Mouse (Mus musculus): ENCODE results near the gene Iqcn. TPM values are rescaled to one million over a fixed set of nuclear protein-coding genes. Genes with fewer than 3 reads are reported as not detected.

The Iqcn gene
- polyA plus RNA-seq, 1 experiment = 0.01 TPM

DNA sequence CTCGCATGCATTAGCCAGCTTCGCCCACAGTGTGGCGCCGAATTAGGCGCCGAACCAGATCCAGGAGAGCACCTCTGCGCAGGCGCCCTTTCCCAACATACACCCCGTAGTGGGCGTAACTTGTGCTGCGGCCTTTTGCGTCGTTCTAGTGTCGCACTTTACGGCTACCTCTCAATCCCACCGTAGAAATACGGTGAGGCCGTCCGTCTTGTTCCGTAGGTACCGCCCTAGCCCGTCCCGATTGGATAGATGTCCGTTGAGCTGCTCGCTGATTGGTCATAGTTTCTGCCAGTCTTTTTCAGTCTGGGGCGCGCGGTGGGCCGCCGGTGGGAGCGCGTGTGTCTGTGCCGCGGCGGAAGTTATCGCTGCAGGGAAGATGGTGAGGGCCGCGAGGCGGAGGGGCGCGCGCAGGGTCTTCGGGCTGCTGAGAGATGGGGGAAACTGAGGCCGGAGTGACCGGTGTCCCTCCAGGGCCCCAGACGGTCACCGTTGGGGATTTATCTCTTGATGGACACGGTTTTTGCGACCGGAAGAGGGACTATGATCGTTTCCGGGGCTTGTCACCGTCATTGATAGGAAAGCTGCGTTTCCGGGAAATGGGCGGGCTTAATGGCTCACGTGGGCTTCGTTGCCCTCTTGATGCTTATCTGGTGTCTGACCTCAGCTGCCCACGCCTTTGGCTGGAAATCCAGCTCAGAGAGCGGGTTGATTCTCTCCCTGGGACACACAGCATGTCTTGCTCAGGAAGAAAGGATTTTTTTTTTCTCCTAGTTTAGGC lies 30.0 kb upstream of the Iqcn start, which contains the start of gene Lsm4:
Lsm4 (plus strand) TSS at position 170 of the 778 bp plus-strand sequence.
- H3K27me3 ChIP-seq (ENCODE audit: control insufficient read depth, insufficient read depth, insufficient read length) = no peaks in the 10 kb centered on the region
- H3K36me3 ChIP-seq (ENCODE audit: control insufficient read depth, insufficient read depth) = peaks cover 13% of the 10 kb centered on the region
- TF ChIP-seq MYOD1 (IDR thresholded peaks at IDR 0.05; ENCODE audit: control insufficient read depth, insufficient read length, low read depth) (no peak), MYOG (IDR thresholded peaks at IDR 0.05; ENCODE audit: control insufficient read depth, extremely low read depth, insufficient read length) (no peak), CEBPB (IDR thresholded peaks at IDR 0.05; ENCODE audit: low read depth) (no peak), USF1 (IDR thresholded peaks at IDR 0.05; ENCODE audit: low read depth) (peak; percentile 98), CTCF (IDR thresholded peaks at IDR 0.05; ENCODE audit: control insufficient read depth, insufficient read depth, insufficient read length) (peak; percentile 72), FOSL1 (IDR thresholded peaks at IDR 0.05; ENCODE audit: insufficient read depth, low read length, poor library complexity, severe bottlenecking) (no peak), MAX (IDR thresholded peaks at IDR 0.05) (peak; percentile 72)
- H3K79me3 ChIP-seq (ENCODE audit: low read depth) = peaks cover 19% of the 10 kb centered on the region
- H3K4me3 ChIP-seq (ENCODE audit: insufficient read depth, poor library complexity, severe bottlenecking) = peak within 1 kb of the TSS; percentile 44
- H3ac ChIP-seq (ENCODE audit: control insufficient read depth, insufficient read length, low read depth) = peak within 1 kb of the TSS; percentile 79
- peaks cover 31% of the 10 kb centered on the region for H3K79me2 ChIP-seq (ENCODE audit: control insufficient read depth, insufficient read depth)

DNA sequence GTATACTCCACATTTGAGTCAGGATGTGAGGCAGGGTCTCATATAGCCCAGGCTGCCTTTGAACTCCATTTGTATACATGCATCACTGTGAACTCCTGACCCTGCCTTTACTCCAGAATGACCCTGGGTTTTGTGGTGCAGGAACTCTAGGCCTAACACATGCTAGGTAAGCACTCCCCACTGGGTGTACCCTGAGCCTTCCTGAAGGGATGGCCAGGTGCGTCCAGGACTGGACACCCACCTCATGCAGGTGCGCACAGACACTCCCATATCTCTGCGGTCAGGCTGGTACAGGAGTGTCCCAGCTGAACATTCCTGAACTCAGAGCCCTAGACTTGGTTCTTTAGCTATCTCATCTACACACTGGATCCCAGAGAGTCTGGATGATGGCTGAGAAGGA lies 29.1 kb upstream of the Iqcn start:
- no peaks in the 10 kb centered on the region for H3K27me3 ChIP-seq (ENCODE audit: control insufficient read depth, insufficient read depth, insufficient read length)
- peak overlapping the region; percentile 79 for H3ac ChIP-seq (ENCODE audit: control insufficient read depth, insufficient read length, low read depth)
- peaks cover 22% of the 10 kb centered on the region for H3K36me3 ChIP-seq (ENCODE audit: control insufficient read depth, insufficient read depth)
- H3K79me3 ChIP-seq (ENCODE audit: low read depth) = peaks cover 19% of the 10 kb centered on the region
- H3K4me3 ChIP-seq (ENCODE audit: insufficient read depth, poor library complexity, severe bottlenecking) = peak overlapping the region; percentile 44
- TF ChIP-seq MYOD1 (IDR thresholded peaks at IDR 0.05; ENCODE audit: control insufficient read depth, insufficient read length, low read depth) (no peak), USF1 (IDR thresholded peaks at IDR 0.05; ENCODE audit: low read depth) (no peak), MAX (IDR thresholded peaks at IDR 0.05) (no peak), CTCF (IDR thresholded peaks at IDR 0.05; ENCODE audit: control insufficient read depth, insufficient read depth, insufficient read length) (no peak), CEBPB (IDR thresholded peaks at IDR 0.05; ENCODE audit: low read depth) (no peak), FOSL1 (IDR thresholded peaks at IDR 0.05; ENCODE audit: insufficient read depth, low read length, poor library complexity, severe bottlenecking) (no peak), MYOG (IDR thresholded peaks at IDR 0.05; ENCODE audit: control insufficient read depth, extremely low read depth, insufficient read length) (no peak)
- H3K79me2 ChIP-seq (ENCODE audit: control insufficient read depth, insufficient read depth) = peaks cover 31% of the 10 kb centered on the region

DNA sequence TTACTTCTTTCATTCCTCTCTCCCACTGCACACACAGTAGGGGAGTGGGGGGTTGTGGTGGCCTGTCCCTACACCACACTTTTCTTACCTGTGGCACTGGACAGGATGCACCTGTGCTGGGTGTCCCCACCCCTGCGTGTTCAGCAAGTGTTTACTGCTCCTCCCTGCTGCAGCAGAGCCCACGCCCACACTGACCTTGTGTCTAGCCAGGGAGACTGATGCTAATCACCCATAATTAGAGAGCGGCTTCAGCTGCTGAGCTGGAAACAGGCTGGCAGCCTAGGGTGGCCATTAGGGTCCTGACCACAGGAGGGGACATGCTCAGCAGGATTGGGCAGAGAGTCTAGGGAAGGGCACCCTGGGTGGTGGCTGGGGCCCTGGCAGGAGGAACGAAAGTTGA lies 28.5 kb upstream of the Iqcn start:
- H3K79me2 ChIP-seq (ENCODE audit: control insufficient read depth, insufficient read depth) = peaks cover 31% of the 10 kb centered on the region
- H3K79me3 ChIP-seq (ENCODE audit: low read depth) = peaks cover 19% of the 10 kb centered on the region
- peak overlapping the region; percentile 10 for H3ac ChIP-seq (ENCODE audit: control insufficient read depth, insufficient read length, low read depth)
- TF ChIP-seq MAX (IDR thresholded peaks at IDR 0.05) (no peak), MYOG (IDR thresholded peaks at IDR 0.05; ENCODE audit: control insufficient read depth, extremely low read depth, insufficient read length) (no peak), FOSL1 (IDR thresholded peaks at IDR 0.05; ENCODE audit: insufficient read depth, low read length, poor library complexity, severe bottlenecking) (no peak), CTCF (IDR thresholded peaks at IDR 0.05; ENCODE audit: control insufficient read depth, insufficient read depth, insufficient read length) (no peak), MYOD1 (IDR thresholded peaks at IDR 0.05; ENCODE audit: control insufficient read depth, insufficient read length, low read depth) (no peak), CEBPB (IDR thresholded peaks at IDR 0.05; ENCODE audit: low read depth) (no peak), USF1 (IDR thresholded peaks at IDR 0.05; ENCODE audit: low read depth) (no peak)
- no peaks in the 10 kb centered on the region for H3K27me3 ChIP-seq (ENCODE audit: control insufficient read depth, insufficient read depth, insufficient read length)
- H3K36me3 ChIP-seq (ENCODE audit: control insufficient read depth, insufficient read depth) = peaks cover 28% of the 10 kb centered on the region
- H3K4me3 ChIP-seq (ENCODE audit: insufficient read depth, poor library complexity, severe bottlenecking) = no peak overlapping the region

DNA sequence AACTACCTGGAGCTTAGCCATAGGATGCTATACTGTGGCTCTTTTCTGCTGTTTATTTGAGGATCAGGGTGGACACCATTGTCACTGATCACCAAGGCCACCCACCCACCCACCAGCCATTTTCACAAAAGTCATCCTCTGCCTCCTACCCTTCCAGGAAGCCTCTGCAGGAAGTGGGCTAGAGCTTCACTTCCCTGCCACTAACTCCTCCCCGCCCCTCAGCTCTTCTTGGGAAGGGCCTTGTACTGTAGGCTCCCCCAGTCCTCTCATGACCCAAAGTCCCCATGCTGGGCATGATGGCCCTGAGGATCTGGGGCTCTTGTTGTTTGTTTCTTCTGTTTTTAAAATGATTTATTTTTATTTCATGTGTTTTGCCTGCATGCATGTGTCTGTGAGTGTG lies 27.9 kb upstream of the Iqcn start:
- H3K4me3 ChIP-seq (ENCODE audit: insufficient read depth, poor library complexity, severe bottlenecking) = no peak overlapping the region
- no peak for TF ChIP-seq MAX (IDR thresholded peaks at IDR 0.05)
- TF ChIP-seq CTCF (IDR thresholded peaks at IDR 0.05; ENCODE audit: control insufficient read depth, insufficient read depth, insufficient read length) = no peak
- TF ChIP-seq FOSL1 (IDR thresholded peaks at IDR 0.05; ENCODE audit: insufficient read depth, low read length, poor library complexity, severe bottlenecking) = no peak
- TF ChIP-seq USF1 (IDR thresholded peaks at IDR 0.05; ENCODE audit: low read depth) = no peak
- TF ChIP-seq MYOG (IDR thresholded peaks at IDR 0.05; ENCODE audit: control insufficient read depth, extremely low read depth, insufficient read length) = no peak
- TF ChIP-seq CEBPB (IDR thresholded peaks at IDR 0.05; ENCODE audit: low read depth) = no peak
- peaks cover 19% of the 10 kb centered on the region for H3K79me3 ChIP-seq (ENCODE audit: low read depth)
- H3ac ChIP-seq (ENCODE audit: control insufficient read depth, insufficient read length, low read depth) = no peak overlapping the region
- peaks cover 31% of the 10 kb centered on the region for H3K79me2 ChIP-seq (ENCODE audit: control insufficient read depth, insufficient read depth)
- peaks cover 29% of the 10 kb centered on the region for H3K36me3 ChIP-seq (ENCODE audit: control insufficient read depth, insufficient read depth)
- no peaks in the 10 kb centered on the region for H3K27me3 ChIP-seq (ENCODE audit: control insufficient read depth, insufficient read depth, insufficient read length)

DNA sequence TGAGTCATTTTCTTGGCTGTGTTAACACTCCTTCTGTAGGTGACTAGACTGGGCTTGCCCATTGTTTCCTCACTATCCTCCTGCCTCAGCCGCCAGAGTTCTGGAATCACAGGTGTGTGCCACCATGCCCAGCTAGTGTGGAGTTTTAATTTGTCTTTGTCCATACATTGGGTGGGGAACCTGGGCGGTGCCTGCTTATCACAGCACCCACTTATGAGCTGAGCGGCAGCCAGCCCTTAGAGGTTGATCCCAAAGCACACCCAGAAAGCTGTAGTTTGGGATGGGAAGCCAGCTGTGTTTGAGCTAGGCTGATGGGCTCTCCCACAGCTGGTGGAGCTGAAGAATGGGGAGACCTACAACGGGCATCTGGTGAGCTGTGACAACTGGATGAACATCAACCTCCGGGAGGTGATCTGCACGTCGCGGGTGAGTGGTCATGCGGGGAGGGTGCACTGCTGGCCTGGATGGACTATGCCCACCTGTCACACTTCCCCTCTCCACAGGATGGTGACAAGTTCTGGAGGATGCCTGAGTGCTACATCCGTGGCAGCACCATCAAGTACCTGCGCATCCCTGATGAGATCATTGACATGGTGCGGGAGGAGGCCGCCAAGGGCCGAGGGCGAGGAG lies 25.7 kb upstream of the Iqcn start:
- no peak for TF ChIP-seq FOSL1 (IDR thresholded peaks at IDR 0.05; ENCODE audit: insufficient read depth, low read length, poor library complexity, severe bottlenecking)
- no peak for TF ChIP-seq MYOD1 (IDR thresholded peaks at IDR 0.05; ENCODE audit: control insufficient read depth, insufficient read length, low read depth)
- TF ChIP-seq CEBPB (IDR thresholded peaks at IDR 0.05; ENCODE audit: low read depth) = no peak
- TF ChIP-seq USF1 (IDR thresholded peaks at IDR 0.05; ENCODE audit: low read depth) = no peak
- no peak for TF ChIP-seq MYOG (IDR thresholded peaks at IDR 0.05; ENCODE audit: control insufficient read depth, extremely low read depth, insufficient read length)
- TF ChIP-seq CTCF (IDR thresholded peaks at IDR 0.05; ENCODE audit: control insufficient read depth, insufficient read depth, insufficient read length) = no peak
- no peak for TF ChIP-seq MAX (IDR thresholded peaks at IDR 0.05)
- Histone ChIP-seq H3K79me2 (ENCODE audit: control insufficient read depth, insufficient read depth) (peaks cover 31% of the 10 kb centered on the region), H3ac (ENCODE audit: control insufficient read depth, insufficient read length, low read depth) (no peak overlapping the region), H3K4me3 (ENCODE audit: insufficient read depth, poor library complexity, severe bottlenecking) (no peak overlapping the region), H3K27me3 (ENCODE audit: control insufficient read depth, insufficient read depth, insufficient read length) (no peaks in the 10 kb centered on the region), H3K79me3 (ENCODE audit: low read depth) (peaks cover 19% of the 10 kb centered on the region), H3K36me3 (ENCODE audit: control insufficient read depth, insufficient read depth) (peaks cover 29% of the 10 kb centered on the region)
